Mouse (Mus musculus) myocyte (in vitro differentiated cells): ENCODE measurements around the gene Cic. TPM values are rescaled to one million over a fixed set of nuclear protein-coding genes. Genes with fewer than 3 reads are reported as not detected.
A peak's percentile ranks its signal among the peaks of the same experiment; 100 is the strongest.

Experiments used
- H3K27me3 ChIP-seq: one replicate; pipeline ENCODE4 v1.6.1; 2011; ENCODE audit not compliant: control insufficient read depth, insufficient read depth, insufficient read length
- H3K36me3 ChIP-seq: one replicate; pipeline ENCODE4 v1.6.1; 2011; ENCODE audit not compliant: control insufficient read depth, insufficient read depth
- H3K4me2 ChIP-seq: one replicate; pipeline ENCODE4 v1.6.1; 2011; ENCODE audit warnings: low read depth, control low read depth
- H3K4me3 ChIP-seq: one replicate; pipeline ENCODE4 v1.5.1; 2011; ENCODE audit warnings: mild to moderate bottlenecking, control low read depth, moderate library complexity
- H3K79me2 ChIP-seq: one replicate; pipeline ENCODE4 v1.6.1; 2011; ENCODE audit not compliant: control insufficient read depth, insufficient read depth
- H3ac ChIP-seq: one replicate; pipeline ENCODE4 v1.6.1; 2011; ENCODE audit not compliant: control insufficient read depth, insufficient read length
- CEBPB ChIP-seq: IDR thresholded peaks from 2 replicates; pipeline ENCODE4 v1.6.1; 2011; ENCODE audit warnings: mild to moderate bottlenecking, moderate library complexity; ENCODE audit not compliant: poor library complexity, insufficient read depth, severe bottlenecking
- E2F4 ChIP-seq: IDR thresholded peaks from one replicate; pipeline ENCODE4 v1.6.1; 2011; ENCODE audit warnings: mild to moderate bottlenecking, control low read depth, moderate library complexity; ENCODE audit not compliant: insufficient read depth
- MAX ChIP-seq: IDR thresholded peaks from one replicate; pipeline ENCODE4 v1.6.1; 2011; ENCODE audit warnings: low read depth, mild to moderate bottlenecking, control low read depth
- MYOD1 ChIP-seq, 3 experiments: IDR thresholded peaks; one replicate each; pipeline ENCODE4 v1.6.1; 2011; ENCODE audit warnings: control low read depth in 2 of 3, low read depth in 2 of 3, mild to moderate bottlenecking in 2 of 3, moderate library complexity in 1 of 3; ENCODE audit not compliant: insufficient read length in 2 of 3, control insufficient read depth in 1 of 3
- MYOG ChIP-seq, 3 experiments: IDR thresholded peaks; one replicate each; pipeline ENCODE4 v1.6.1; 2011; ENCODE audit warnings: control low read depth in 2 of 3, low read depth in 2 of 3, mild to moderate bottlenecking in 2 of 3; ENCODE audit not compliant: insufficient read length in 2 of 3, control insufficient read depth in 1 of 3, insufficient read depth in 1 of 3
- POLR2A ChIP-seq: IDR thresholded peaks from one replicate; pipeline ENCODE4 v1.6.1; 2011; ENCODE audit warnings: low read depth, mild to moderate bottlenecking, control low read depth, moderate library complexity; ENCODE audit not compliant: insufficient read length
- POLR2AphosphoS2 ChIP-seq: IDR thresholded peaks from one replicate; pipeline ENCODE4 v1.6.1; 2011; ENCODE audit warnings: low read depth, control low read depth; ENCODE audit not compliant: insufficient read length
- REST ChIP-seq: IDR thresholded peaks from one replicate; pipeline ENCODE4 v1.6.1; 2011; ENCODE audit warnings: mild to moderate bottlenecking, control low read depth, moderate library complexity; ENCODE audit not compliant: insufficient read depth, insufficient read length
- SRF ChIP-seq: IDR thresholded peaks from one replicate; pipeline ENCODE4 v1.6.1; 2011; ENCODE audit warnings: low read depth; ENCODE audit not compliant: control insufficient read depth, insufficient read length
- TCF12 ChIP-seq: IDR thresholded peaks from one replicate; pipeline ENCODE4 v1.6.1; 2011; ENCODE audit warnings: mild to moderate bottlenecking, control low read depth; ENCODE audit not compliant: poor library complexity, insufficient read depth, severe bottlenecking
- TCF3 ChIP-seq: IDR thresholded peaks from one replicate; pipeline ENCODE4 v1.6.1; 2011; ENCODE audit warnings: low read depth, control low read depth; ENCODE audit not compliant: insufficient read length
- USF1 ChIP-seq: IDR thresholded peaks from one replicate; pipeline ENCODE4 v1.6.1; 2011; ENCODE audit warnings: low read depth, mild to moderate bottlenecking, control low read depth, moderate library complexity
- polyA plus RNA-seq: library from polyadenylated mRNA; unstranded; fragments of >200 nt; fragmentation: generic; extraction: Trizol; gene quantifications from one replicate; pipeline ENCODE4 v1.2.1, GENCODE M21; 2012; ENCODE audit warnings: missing spikeins

Cic gene
- polyA plus RNA-seq, 1 experiment: 65.8 TPM

GRCm38 (mm10) chr7:25314606-25315305 is 47.3 kb downstream of the Cic start:
- TF ChIP-seq TCF3 (no peak), MYOG (IDR thresholded peaks at IDR 0.05; ENCODE audit: control insufficient read depth in 1 of 3, insufficient read depth in 1 of 3, insufficient read length in 2 of 3, low read depth in 2 of 3) (no peak), MAX (no peak), SRF (no peak), POLR2AphosphoS2 (no peak), MYOD1 (IDR thresholded peaks at IDR 0.05; ENCODE audit: control insufficient read depth in 1 of 3, insufficient read length in 2 of 3, low read depth in 2 of 3) (no peak), TCF12 (no peak), POLR2A (no peak), USF1 (no peak), E2F4 (no peak), REST (no peak), CEBPB (no peak)
- Histone ChIP-seq H3K27me3 (peaks cover 46% of the 10 kb centered on the region), H3K36me3 (no peaks in the 10 kb centered on the region), H3K4me3 (no peak overlapping the region), H3ac (peak overlapping the region; percentile 10), H3K4me2 (no peak overlapping the region), H3K79me2 (peaks cover 14% of the 10 kb centered on the region)

GRCm38 (mm10) chr7:25315306-25316041 is 48.0 kb downstream of the Cic start:
- Histone ChIP-seq H3K4me3 (peak overlapping the region; percentile 64), H3K79me2 (peaks cover 14% of the 10 kb centered on the region), H3K4me2 (peak overlapping the region; percentile 67), H3ac (peak overlapping the region; percentile 10), H3K36me3 (no peaks in the 10 kb centered on the region), H3K27me3 (peaks cover 46% of the 10 kb centered on the region)
- TF ChIP-seq POLR2A: no peak
- no peak for TF ChIP-seq E2F4
- TF ChIP-seq REST: no peak

DNA sequence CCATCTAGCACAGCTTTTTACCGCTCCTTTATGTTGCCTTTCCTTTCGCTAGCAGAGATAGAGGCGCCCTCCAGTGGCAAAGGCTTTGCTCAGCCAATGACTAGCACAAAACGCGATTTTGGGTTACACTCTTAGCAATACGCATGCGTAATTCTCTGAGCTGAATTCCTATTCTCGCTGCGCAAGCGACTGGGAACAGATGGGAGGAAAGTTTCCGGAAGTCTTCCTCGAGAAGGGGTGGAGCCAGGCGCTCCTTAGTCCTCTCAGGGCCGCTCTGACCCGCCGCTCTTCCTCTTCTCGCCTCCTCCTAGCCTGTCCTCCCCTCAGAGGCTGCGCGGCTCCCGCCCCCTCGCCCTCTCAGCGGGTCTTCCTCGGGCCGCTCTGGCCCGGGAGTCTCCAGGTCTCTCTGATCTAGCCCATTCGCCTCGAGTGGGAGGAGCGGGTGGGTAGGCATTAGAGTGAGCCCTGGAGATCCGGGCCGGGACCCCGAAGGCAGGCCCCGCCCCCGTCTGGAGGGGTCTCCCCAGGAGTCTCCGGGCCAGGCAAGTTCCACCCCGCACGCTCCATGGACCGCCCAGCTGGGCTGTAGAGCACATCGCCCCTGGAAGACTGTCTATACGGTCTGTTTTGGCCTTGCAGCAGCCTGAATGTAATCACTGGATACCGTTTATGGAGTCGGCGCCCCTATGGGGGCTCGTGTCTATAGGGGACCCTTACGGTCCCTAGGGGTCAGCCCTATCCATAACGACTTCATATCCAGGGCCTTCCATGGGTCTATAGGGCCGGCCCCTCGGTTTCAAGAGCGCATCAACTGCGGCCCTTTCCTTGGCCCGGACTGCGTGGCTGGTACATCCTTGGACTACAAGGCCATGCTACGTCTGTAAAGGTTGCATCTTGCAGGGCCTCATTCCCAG is 49.3 kb downstream of the Cic start, which contains the start of gene Megf8:
Megf8 (plus strand) TSS at position 633 of the 914 bp plus-strand sequence.
- TF ChIP-seq USF1 (no peak), POLR2A (peak; percentile 59), TCF12 (no peak)
- H3K79me2 ChIP-seq: peaks cover 14% of the 10 kb centered on the region
- H3K4me2 ChIP-seq: peak within 1 kb of the TSS; percentile 84
- H3K4me3 ChIP-seq: peak within 1 kb of the TSS; percentile 64
- H3K36me3 ChIP-seq: no peaks in the 10 kb centered on the region
- peaks cover 37% of the 10 kb centered on the region for H3K27me3 ChIP-seq
- H3ac ChIP-seq: peak within 1 kb of the TSS; percentile 44

- H3K79me2 ChIP-seq: peaks cover 14% of the 10 kb centered on the region
- H3K4me3 ChIP-seq: peak overlapping the region; percentile 64
- H3K36me3 ChIP-seq: no peaks in the 10 kb centered on the region
- H3K4me2 ChIP-seq: peak overlapping the region; percentile 84
- H3ac ChIP-seq: peak overlapping the region; percentile 44
- H3K27me3 ChIP-seq: peaks cover 32% of the 10 kb centered on the region
- TF ChIP-seq TCF3: no peak
- TF ChIP-seq SRF: no peak
- TF ChIP-seq REST: no peak
- peak; percentile 42 for TF ChIP-seq POLR2AphosphoS2
- TF ChIP-seq MAX: no peak
- no peak for TF ChIP-seq CEBPB
- peak in 2 of 3 experiments; percentile 58 to 73 for TF ChIP-seq MYOG (IDR thresholded peaks at IDR 0.05; ENCODE audit: control insufficient read depth in 1 of 3, insufficient read depth in 1 of 3, insufficient read length in 2 of 3, low read depth in 2 of 3)
- no peak for TF ChIP-seq USF1
- no peak for TF ChIP-seq E2F4
- peak; percentile 48 for TF ChIP-seq POLR2A
- TF ChIP-seq MYOD1 (IDR thresholded peaks at IDR 0.05; ENCODE audit: control insufficient read depth in 1 of 3, insufficient read length in 2 of 3, low read depth in 2 of 3): peak in 2 of 3 experiments; percentile 85
- TF ChIP-seq TCF12: no peak
Observed at GRCm38 (mm10) chr7:25317446-25317999, 50.0 kb downstream of the Cic start.
